In the genomic region with DNA sequence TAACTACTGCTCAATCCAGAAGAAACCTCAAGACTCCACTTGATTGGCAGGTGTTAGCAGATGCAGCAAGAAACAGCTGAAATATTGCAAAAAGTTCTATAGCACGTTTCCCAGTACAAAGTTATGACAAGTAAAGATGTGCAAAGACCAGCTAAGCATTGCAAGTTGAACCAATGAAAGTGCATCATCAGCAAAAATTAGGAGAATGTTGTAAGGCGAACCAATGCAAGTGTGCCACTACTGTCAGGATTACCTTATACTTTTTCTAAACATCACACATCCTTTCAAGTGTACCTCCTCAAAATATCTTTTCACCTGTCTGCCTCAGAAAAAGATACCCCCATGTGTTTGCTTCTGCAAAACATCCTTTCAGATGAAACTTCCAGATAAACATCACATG, we compare ENCODE assay signal across 27 mouse cellular contexts.
"Had no signal": no experiment of that assay in that cellular context is flagged by ENCODE, and none has a peak within 500 bp of the region (broad histone marks: within the 10 kb centered on the region; RNA-seq: fewer than 3 reads in every experiment).

No protein-coding gene starts in this region.

- H3K36me3 ChIP-seq: embryonic facial prominence, embryonic 10.5 days; embryonic facial prominence, embryonic 12.5 days; embryonic facial prominence, embryonic 13.5 days; embryonic facial prominence, embryonic 15.5 days; forebrain, embryonic 10.5 days; forebrain, embryonic 12.5 days; forebrain, embryonic 15.5 days had no signal

- H3K4me2 ChIP-seq: embryonic facial prominence, embryonic 12.5 days; embryonic facial prominence, embryonic 13.5 days; embryonic facial prominence, embryonic 15.5 days; forebrain, embryonic 12.5 days; forebrain, embryonic 13.5 days; forebrain, embryonic 15.5 days had no signal

- H3K9me3 ChIP-seq: embryonic facial prominence, embryonic 10.5 days; embryonic facial prominence, embryonic 12.5 days; embryonic facial prominence, embryonic 13.5 days; embryonic facial prominence, embryonic 15.5 days; forebrain, embryonic 10.5 days; forebrain, embryonic 12.5 days; forebrain, embryonic 13.5 days; forebrain, embryonic 15.5 days had no signal

- H3K9ac ChIP-seq: embryonic facial prominence, embryonic 12.5 days; embryonic facial prominence, embryonic 13.5 days; embryonic facial prominence, embryonic 15.5 days; forebrain, embryonic 12.5 days; forebrain, embryonic 13.5 days; forebrain, embryonic 15.5 days; forebrain, postnatal 0 days had no signal

- H3K27ac ChIP-seq: embryonic facial prominence, embryonic 10.5 days; embryonic facial prominence, embryonic 12.5 days; embryonic facial prominence, embryonic 13.5 days; embryonic facial prominence, embryonic 15.5 days; forebrain, embryonic 10.5 days; forebrain, embryonic 12.5 days; forebrain, embryonic 13.5 days; forebrain, embryonic 15.5 days; gastrocnemius, adult 2 months; heart, adult 2 months had no signal

- ATAC-seq: forebrain, embryonic 13.5 days; forebrain, embryonic 14.5 days; forebrain, embryonic 15.5 days; forebrain, embryonic 16.5 days; forebrain, postnatal 0 days had no signal

- DNase-seq: cerebellum, adult 9-10 months; cerebellum, adult 9-11 months; cerebellum, postnatal 10 days; cerebellum, postnatal 14 days; cerebellum, postnatal 25 days; cerebellum, postnatal 36 days; embryo, embryonic 11 days; forebrain, postnatal 0 days; gastrocnemius, adult 2 months; gastrocnemius, postnatal 10 days; gastrocnemius, postnatal 14 days; gastrocnemius, postnatal 25 days; gastrocnemius, postnatal 36 days; heart, adult 11 months; heart, adult 18-20 months; heart, adult 2 months had no signal

- H3K4me1 ChIP-seq: embryonic facial prominence, embryonic 10.5 days; embryonic facial prominence, embryonic 12.5 days; embryonic facial prominence, embryonic 13.5 days; embryonic facial prominence, embryonic 15.5 days; forebrain, embryonic 12.5 days; forebrain, embryonic 13.5 days; forebrain, embryonic 15.5 days had no signal

- H3K4me3 ChIP-seq: embryonic facial prominence, embryonic 10.5 days; embryonic facial prominence, embryonic 12.5 days; embryonic facial prominence, embryonic 13.5 days; embryonic facial prominence, embryonic 15.5 days; erythroblast, embryonic 14.5 days; forebrain, embryonic 10.5 days; forebrain, embryonic 12.5 days; forebrain, embryonic 13.5 days; forebrain, embryonic 15.5 days; gastrocnemius, adult 2 months; heart, adult 2 months had no signal

- H3K27me3 ChIP-seq: embryonic facial prominence, embryonic 12.5 days; embryonic facial prominence, embryonic 13.5 days; embryonic facial prominence, embryonic 15.5 days; forebrain, embryonic 12.5 days; forebrain, embryonic 13.5 days; forebrain, embryonic 15.5 days had no signal
